Mouse (Mus musculus): Measurements from ENCODE around the gene Krt18. TPM values are rescaled to one million over a fixed set of nuclear protein-coding genes. Genes with fewer than 3 reads are reported as not detected.
A peak's percentile ranks its signal among the peaks of the same experiment; 100 is the strongest.

Krt18 gene
- total and polyA plus RNA-seq, 2 experiments from 2014 or later = 4.3 to 9.5 TPM

DNA sequence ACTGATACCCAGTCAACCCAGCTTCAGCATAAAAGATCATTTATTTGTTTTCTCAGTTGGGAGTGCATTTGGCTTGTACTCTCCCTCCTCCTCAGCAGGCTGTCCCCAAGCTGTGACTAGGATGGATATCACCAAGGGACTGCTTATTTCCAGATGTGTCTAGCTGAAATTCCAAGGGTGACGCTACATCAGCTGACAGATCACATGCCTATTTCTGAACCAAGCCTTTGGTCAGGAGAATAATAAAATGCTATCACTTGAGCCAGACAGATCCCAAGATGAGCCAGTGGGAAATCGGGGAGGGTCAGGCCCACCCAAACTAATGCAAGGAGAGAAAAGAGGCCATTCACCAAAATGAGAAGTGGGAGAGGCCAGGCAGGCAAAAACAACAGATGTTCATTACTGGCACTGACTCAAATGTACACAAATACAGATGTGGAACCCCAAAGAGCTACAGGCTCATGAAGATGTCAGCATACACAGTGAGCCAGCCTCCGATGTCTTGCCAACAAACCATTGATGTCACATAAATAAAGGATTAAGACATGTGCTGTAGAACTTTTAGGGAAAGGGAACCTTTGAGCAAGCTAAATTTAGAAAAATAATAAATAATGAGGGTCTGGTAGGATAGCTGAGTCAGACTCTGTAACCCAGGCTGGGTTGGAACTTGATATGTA lies 17.3 kb upstream of the Krt18 start:
- Histone ChIP-seq H3K9ac (no peak overlapping the region), H3K4me1 (ENCODE audit: insufficient read depth) (no peaks in the 10 kb centered on the region), H3K36me3 (ENCODE audit: insufficient read depth) (no peaks in the 10 kb centered on the region), H3K4me2 (ENCODE audit: low read depth) (no peak overlapping the region), H3K27me3 (ENCODE audit: insufficient read depth, low read length) (no peaks in the 10 kb centered on the region), H3K4me3 (ENCODE audit: low read depth, low read length) (no peak overlapping the region), H3K9me3 (ENCODE audit: low read length) (no peaks in the 10 kb centered on the region), H3K27ac (ENCODE audit: low read depth, low read length) (no peak overlapping the region)
- DNase-seq = no peak
- no peak for TF ChIP-seq CTCF (IDR thresholded peaks at IDR 0.05; ENCODE audit: low read depth)
- 71% methylated on average over 3 of the region's 3 CpGs for WGBS
- no peak for ATAC-seq

DNA sequence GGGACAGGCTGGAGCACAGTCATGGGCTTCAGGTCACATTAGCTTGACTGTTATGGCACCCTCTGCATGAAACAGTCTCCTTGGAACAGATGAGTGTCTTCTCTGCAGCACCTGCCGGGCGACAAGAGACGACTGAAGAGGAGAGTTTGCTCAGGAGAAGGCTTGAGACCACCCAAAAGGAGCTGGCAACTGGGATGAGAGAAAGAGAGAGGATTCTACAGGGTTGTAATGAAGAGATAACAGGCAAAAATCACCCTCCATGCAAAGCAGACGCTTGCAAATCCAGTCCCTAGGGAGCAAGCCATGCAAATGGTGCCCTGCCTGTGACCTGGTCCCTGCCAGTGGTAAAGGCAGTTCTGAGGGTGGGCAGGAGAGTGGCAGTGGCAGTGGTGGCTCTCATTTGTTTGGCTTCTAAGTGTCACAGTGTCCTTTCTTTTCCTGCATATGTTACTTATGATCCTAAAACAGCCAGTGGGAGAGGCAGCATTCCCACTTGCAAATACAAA lies 15.7 kb upstream of the Krt18 start:
- TF ChIP-seq CTCF (IDR thresholded peaks at IDR 0.05; ENCODE audit: low read depth) = no peak
- Histone ChIP-seq H3K9me3 (ENCODE audit: low read length) (no peaks in the 10 kb centered on the region), H3K4me2 (ENCODE audit: low read depth) (no peak overlapping the region), H3K36me3 (ENCODE audit: insufficient read depth) (no peaks in the 10 kb centered on the region), H3K4me1 (ENCODE audit: insufficient read depth) (no peaks in the 10 kb centered on the region), H3K27me3 (ENCODE audit: insufficient read depth, low read length) (no peaks in the 10 kb centered on the region), H3K9ac (no peak overlapping the region), H3K27ac (ENCODE audit: low read depth, low read length) (no peak overlapping the region), H3K4me3 (ENCODE audit: low read depth, low read length) (no peak overlapping the region)
- no peak for DNase-seq
- ATAC-seq = no peak
- WGBS = 66% methylated on average over 4 of the region's 4 CpGs

DNA sequence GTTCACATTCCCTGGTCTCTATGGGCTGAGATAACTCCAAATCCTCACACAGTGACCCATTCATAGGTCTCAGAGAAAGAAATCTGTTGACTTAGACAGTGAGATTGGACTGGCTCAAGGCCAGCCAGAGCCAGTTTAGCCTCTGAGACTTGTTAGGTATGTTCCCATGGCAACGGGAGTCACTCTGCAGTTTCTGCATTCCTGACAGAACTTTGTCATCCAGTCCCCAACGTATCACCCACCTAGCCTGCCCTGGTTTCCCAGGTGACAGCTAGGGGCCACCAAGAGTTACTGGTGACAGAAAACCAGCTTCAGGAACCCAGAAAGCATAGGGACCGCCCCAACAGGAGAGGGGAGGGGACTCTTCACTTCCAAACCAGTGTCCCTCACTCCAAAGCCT lies 14.3 kb upstream of the Krt18 start:
- Histone ChIP-seq H3K9ac (no peak overlapping the region), H3K4me2 (ENCODE audit: low read depth) (no peak overlapping the region), H3K9me3 (ENCODE audit: low read length) (no peaks in the 10 kb centered on the region), H3K4me1 (ENCODE audit: insufficient read depth) (no peaks in the 10 kb centered on the region), H3K36me3 (ENCODE audit: insufficient read depth) (no peaks in the 10 kb centered on the region), H3K27ac (ENCODE audit: low read depth, low read length) (no peak overlapping the region), H3K4me3 (ENCODE audit: low read depth, low read length) (no peak overlapping the region), H3K27me3 (ENCODE audit: insufficient read depth, low read length) (no peaks in the 10 kb centered on the region)
- WGBS = 58% methylated on average over 3 of the region's 3 CpGs
- TF ChIP-seq CTCF (IDR thresholded peaks at IDR 0.05; ENCODE audit: low read depth) = no peak
- DNase-seq (peak; percentile 58), ATAC-seq (peak; percentile 42; the same call in 1 of the 2 replicates)

DNA sequence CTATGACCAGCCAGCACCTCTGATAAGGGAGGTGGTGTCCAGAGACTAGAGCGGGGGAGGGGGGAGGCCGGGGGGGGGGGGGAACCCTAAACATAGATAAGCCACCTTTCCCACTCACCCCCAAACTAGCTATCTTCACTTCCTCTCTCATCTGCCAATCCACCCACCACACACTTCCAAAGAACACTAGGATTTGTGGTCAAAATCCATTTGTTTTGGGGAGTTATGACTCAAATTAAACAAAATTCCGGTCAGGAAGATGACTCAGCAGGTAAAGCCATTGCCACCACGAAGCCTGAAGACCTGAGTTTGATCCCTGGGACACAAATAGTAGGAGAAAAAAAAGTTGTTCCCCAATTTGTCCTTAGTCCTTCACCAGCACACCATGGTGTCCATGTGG lies 13.1 kb upstream of the Krt18 start:
- Histone ChIP-seq H3K4me2 (ENCODE audit: low read depth) (no peak overlapping the region), H3K27me3 (ENCODE audit: insufficient read depth, low read length) (no peaks in the 10 kb centered on the region), H3K4me3 (ENCODE audit: low read depth, low read length) (no peak overlapping the region), H3K9me3 (ENCODE audit: low read length) (no peaks in the 10 kb centered on the region), H3K27ac (ENCODE audit: low read depth, low read length) (no peak overlapping the region), H3K9ac (no peak overlapping the region), H3K4me1 (ENCODE audit: insufficient read depth) (no peaks in the 10 kb centered on the region), H3K36me3 (ENCODE audit: insufficient read depth) (no peaks in the 10 kb centered on the region)
- DNase-seq (no peak), ATAC-seq (no peak)
- 65% methylated on average over 2 of the region's 4 CpGs for WGBS
- TF ChIP-seq CTCF (IDR thresholded peaks at IDR 0.05; ENCODE audit: low read depth) = no peak

DNA sequence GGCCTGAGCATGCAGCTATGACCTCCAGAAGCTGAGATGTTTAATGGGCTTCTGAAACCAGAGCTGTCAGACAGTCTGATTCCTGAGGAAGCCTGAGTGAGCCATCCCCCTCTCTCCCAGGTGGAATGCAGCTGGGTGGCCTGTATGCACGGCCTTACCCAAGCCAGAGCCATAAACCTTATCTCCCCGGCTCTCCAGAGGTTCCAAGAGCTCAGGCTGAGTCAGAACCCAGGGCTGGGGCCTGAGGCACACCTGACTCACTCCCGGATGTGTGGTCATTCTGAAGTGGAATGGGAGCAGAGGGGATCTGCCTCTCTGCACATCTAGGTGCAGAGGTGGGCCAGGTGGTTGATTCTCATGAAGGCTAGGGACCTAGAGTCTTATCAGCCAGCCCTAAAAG lies 11.9 kb upstream of the Krt18 start:
- no peaks in the 10 kb centered on the region for H3K27me3 ChIP-seq (ENCODE audit: insufficient read depth, low read length)
- H3K4me3 ChIP-seq (ENCODE audit: low read depth, low read length) = no peak overlapping the region
- no peaks in the 10 kb centered on the region for H3K4me1 ChIP-seq (ENCODE audit: insufficient read depth)
- H3K27ac ChIP-seq (ENCODE audit: low read depth, low read length) = no peak overlapping the region
- WGBS = 53% methylated on average over 3 of the region's 3 CpGs
- DNase-seq (no peak), ATAC-seq (no peak)
- no peak for TF ChIP-seq CTCF (IDR thresholded peaks at IDR 0.05; ENCODE audit: low read depth)
- H3K36me3 ChIP-seq (ENCODE audit: insufficient read depth) = no peaks in the 10 kb centered on the region
- no peak overlapping the region for H3K9ac ChIP-seq
- H3K9me3 ChIP-seq (ENCODE audit: low read length) = no peaks in the 10 kb centered on the region
- H3K4me2 ChIP-seq (ENCODE audit: low read depth) = no peak overlapping the region

DNA sequence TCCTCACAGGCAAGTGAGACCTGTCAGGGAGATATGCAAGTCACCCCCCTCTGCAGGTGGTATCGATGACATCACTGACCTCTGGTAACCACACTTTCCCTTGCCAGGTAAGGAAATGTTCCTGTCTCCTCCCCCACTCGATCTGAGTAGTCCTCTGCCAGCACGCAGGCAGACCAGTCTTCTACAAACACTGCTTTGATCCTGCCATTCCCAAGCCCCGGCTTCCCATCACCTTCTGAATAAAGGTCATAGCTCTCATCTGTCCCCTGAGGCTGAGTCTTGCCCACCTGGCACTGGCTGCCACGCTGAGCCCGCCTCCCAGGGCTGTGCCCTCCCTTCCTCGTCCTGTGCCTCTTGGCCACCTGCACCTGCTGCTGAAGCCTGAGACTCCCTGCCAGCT lies 11.2 kb upstream of the Krt18 start:
- no peak overlapping the region for H3K9ac ChIP-seq
- H3K4me3 ChIP-seq (ENCODE audit: low read depth, low read length) = no peak overlapping the region
- H3K36me3 ChIP-seq (ENCODE audit: insufficient read depth) = no peaks in the 10 kb centered on the region
- ATAC-seq = no peak
- H3K9me3 ChIP-seq (ENCODE audit: low read length) = no peaks in the 10 kb centered on the region
- H3K27ac ChIP-seq (ENCODE audit: low read depth, low read length) = no peak overlapping the region
- H3K4me1 ChIP-seq (ENCODE audit: insufficient read depth) = no peaks in the 10 kb centered on the region
- no peaks in the 10 kb centered on the region for H3K27me3 ChIP-seq (ENCODE audit: insufficient read depth, low read length)
- H3K4me2 ChIP-seq (ENCODE audit: low read depth) = no peak overlapping the region
- WGBS = 34% methylated on average over 7 of the region's 7 CpGs
- DNase-seq = no peak
- TF ChIP-seq CTCF (IDR thresholded peaks at IDR 0.05; ENCODE audit: low read depth) = no peak

DNA sequence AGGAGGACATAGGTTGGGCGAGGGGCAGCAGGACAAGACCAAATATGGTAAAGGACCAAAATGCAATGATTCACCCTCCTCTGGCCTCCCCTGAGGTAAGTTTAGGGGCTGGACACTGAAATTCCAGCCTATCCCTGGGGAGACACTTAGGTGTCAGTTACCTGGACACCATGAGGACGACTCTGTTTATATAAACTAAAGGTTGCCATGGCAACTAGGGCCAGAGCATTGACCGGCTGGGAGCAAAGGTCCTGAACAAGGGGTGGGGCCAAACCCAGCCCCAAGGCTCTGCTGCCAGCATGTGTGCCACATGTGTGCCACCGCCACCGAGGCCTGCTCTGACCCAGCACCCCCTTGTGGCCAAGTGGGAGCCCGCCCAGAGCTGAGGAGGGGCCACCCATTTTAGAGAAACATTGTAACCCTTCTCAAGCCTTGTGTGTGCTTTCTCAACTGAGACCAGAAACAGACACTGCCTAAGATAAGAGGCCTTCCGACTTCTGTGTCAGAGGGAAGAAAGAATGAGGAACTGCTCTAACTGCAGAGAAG lies 10.0 kb upstream of the Krt18 start:
- no peak for TF ChIP-seq CTCF (IDR thresholded peaks at IDR 0.05; ENCODE audit: low read depth)
- no peak overlapping the region for H3K4me2 ChIP-seq (ENCODE audit: low read depth)
- H3K9me3 ChIP-seq (ENCODE audit: low read length) = no peaks in the 10 kb centered on the region
- WGBS = 38% methylated on average over 7 of the region's 7 CpGs
- no peak overlapping the region for H3K9ac ChIP-seq
- DNase-seq (no peak), ATAC-seq (no peak)
- no peak overlapping the region for H3K27ac ChIP-seq (ENCODE audit: low read depth, low read length)
- H3K27me3 ChIP-seq (ENCODE audit: insufficient read depth, low read length) = no peaks in the 10 kb centered on the region
- H3K4me3 ChIP-seq (ENCODE audit: low read depth, low read length) = no peak overlapping the region
- H3K4me1 ChIP-seq (ENCODE audit: insufficient read depth) = no peaks in the 10 kb centered on the region
- H3K36me3 ChIP-seq (ENCODE audit: insufficient read depth) = no peaks in the 10 kb centered on the region

Data from forebrain, postnatal 0 days (tissue).